Comparison of ENCODE assay signal across 9 mouse cellular contexts in genomic region chr7:109628935-109629609, GRCm38 (mm10).
A peak's percentile ranks its signal among the peaks of the same experiment; 100 is the strongest.
DNase-seq lines count a peak whose midpoint lies in the region; ATAC-seq lines count a peak whose summit lies in the region.
"Had no signal": no experiment of that assay in that cellular context is flagged by ENCODE, and none has a peak within 500 bp of the region (broad histone marks: within the 10 kb centered on the region; RNA-seq: fewer than 3 reads in every experiment).

No protein-coding gene starts in this region.

- peak overlapping the region; percentile 23; the same call in 1 of the 2 replicates for H3K27ac ChIP-seq in limb, embryonic 12.5 days
- no peak overlapping the region for H3K27ac ChIP-seq in limb, embryonic 10.5 days
- peak overlapping the region; percentile 71 for H3K27ac ChIP-seq in heart, embryonic 10.5 days

- no peak for DNase-seq in limb, embryonic 10.5 days (ENCODE audit: low spot score)
- peak; percentile 87 for DNase-seq in heart, embryonic 10.5 days (ENCODE audit: low spot score)
- peak; percentile 22 to 43 for DNase-seq in kidney, postnatal 4 days
- DNase-seq in cerebellum, adult 9-11 months: no peak
- DNase-seq: right cerebral cortex, postnatal 25 days had no signal

- no peak for ATAC-seq in limb, embryonic 12.5 days (ENCODE audit: insufficient number of reproducible peaks, insufficient read depth, low FRiP score, low TSS enrichment, low read depth)
- no peak for ATAC-seq in inflammation-experienced regulatory T-cells, adult 6 months
- no peak for ATAC-seq in erythroblast, adult 5-6 weeks (replicated peaks; ENCODE audit: low FRiP score, poor library complexity, severe bottlenecking)

- WGBS in limb, embryonic 12.5 days: 73% methylated on average over 9 of the region's 9 CpGs
- WGBS in limb, embryonic 10.5 days: 70% methylated on average over 9 of the region's 9 CpGs
- 12% methylated on average over 9 of the region's 9 CpGs for WGBS in heart, embryonic 10.5 days

- no peak overlapping the region for H3K4me3 ChIP-seq in limb, embryonic 12.5 days (replicated peaks)
- no peak overlapping the region for H3K4me3 ChIP-seq in limb, embryonic 10.5 days
- H3K4me3 ChIP-seq in heart, embryonic 10.5 days: no peak overlapping the region; the same call in 1 of the 2 replicates
- peak overlapping the region; percentile 26 for H3K4me3 ChIP-seq in megakaryocyte, embryonic 14.5 days (replicated peaks)

- H3K4me1 ChIP-seq in limb, embryonic 12.5 days (replicated peaks): peaks cover 19% of the 10 kb centered on the region
- peaks cover 15% of the 10 kb centered on the region for H3K4me1 ChIP-seq in limb, embryonic 10.5 days
- peaks cover 37% of the 10 kb centered on the region for H3K4me1 ChIP-seq in heart, embryonic 10.5 days
- peaks cover 50% of the 10 kb centered on the region for H3K4me1 ChIP-seq in megakaryocyte, embryonic 14.5 days

- H3K4me2 ChIP-seq in limb, embryonic 12.5 days: no peak overlapping the region

- no peaks in the 10 kb centered on the region for H3K9me3 ChIP-seq in limb, embryonic 12.5 days
- no peaks in the 10 kb centered on the region for H3K9me3 ChIP-seq in limb, embryonic 10.5 days (replicated peaks)
- no peaks in the 10 kb centered on the region for H3K9me3 ChIP-seq in heart, embryonic 10.5 days
- no peaks in the 10 kb centered on the region for H3K9me3 ChIP-seq in megakaryocyte, embryonic 14.5 days

- no peaks in the 10 kb centered on the region for H3K27me3 ChIP-seq in limb, embryonic 12.5 days
- no peaks in the 10 kb centered on the region for H3K27me3 ChIP-seq in limb, embryonic 10.5 days (ENCODE audit: low read depth, poor library complexity, severe bottlenecking)
- H3K27me3 ChIP-seq in heart, embryonic 10.5 days (ENCODE audit: insufficient read depth, poor library complexity, severe bottlenecking): no peaks in the 10 kb centered on the region
- no peaks in the 10 kb centered on the region for H3K27me3 ChIP-seq in megakaryocyte, embryonic 14.5 days (replicated peaks)

- no peak overlapping the region for H3K9ac ChIP-seq in limb, embryonic 12.5 days (replicated peaks)

- no peaks in the 10 kb centered on the region; the same call in 1 of the 2 replicates for H3K36me3 ChIP-seq in limb, embryonic 12.5 days
- H3K36me3 ChIP-seq in limb, embryonic 10.5 days: peaks cover 5% of the 10 kb centered on the region
- H3K36me3 ChIP-seq in heart, embryonic 10.5 days: no peaks in the 10 kb centered on the region
- no peaks in the 10 kb centered on the region for H3K36me3 ChIP-seq in megakaryocyte, embryonic 14.5 days (replicated peaks; ENCODE audit: low read length)

Comparison
In these comparisons a context has a peak if more than half of its experiments do, and no peak if none do; other contexts are left out.
1. DNase-seq: peak in heart, embryonic 10.5 days (single experiment) and kidney, postnatal 4 days (2 of 2); none in limb, embryonic 10.5 days (single experiment) and cerebellum, adult 9-11 months (single experiment).